In genomic region chr1:177589034-177589433, GRCm38 (mm10) we compare ENCODE assay signal across 14 mouse cellular contexts.
DNase-seq lines count a peak whose midpoint lies in the region; ATAC-seq and TF ChIP-seq lines count a peak whose summit lies in the region.
"Had no signal": no experiment of that assay in that cellular context is flagged by ENCODE, and none has a peak within 500 bp of the region (broad histone marks: within the 10 kb centered on the region; RNA-seq: fewer than 3 reads in every experiment).

No protein-coding gene starts in this region.

- H3K4me3 ChIP-seq in CH12.LX (replicated peaks in 1 of 3; ENCODE audit: low read depth in 2 of 3, low read length in 2 of 3, poor library complexity in 1 of 3) = no peak overlapping the region
- H3K4me3 ChIP-seq in neural tube, embryonic 15.5 days (replicated peaks) = no peak overlapping the region
- H3K4me3 ChIP-seq: megakaryocyte, embryonic 14.5 days had no signal

- no peak overlapping the region for H3K9ac ChIP-seq in CH12.LX (ENCODE audit: insufficient read depth, low read depth)
- no peak overlapping the region for H3K9ac ChIP-seq in neural tube, embryonic 15.5 days (replicated peaks)

- TF ChIP-seq EP300 in CH12.LX (IDR thresholded peaks at IDR 0.05; ENCODE audit: low read length) = no peak

- H3K36me3 ChIP-seq in CH12.LX (replicated peaks in 1 of 2; ENCODE audit: control insufficient read depth in 1 of 2, insufficient read depth in 1 of 2, low read length in 1 of 2) = no peaks in the 10 kb centered on the region
- no peaks in the 10 kb centered on the region for H3K36me3 ChIP-seq in neural tube, embryonic 15.5 days

- TF ChIP-seq POLR2A in CH12.LX (IDR thresholded peaks at IDR 0.05; ENCODE audit: low read depth, low read length) = no peak

- no peak for TF ChIP-seq RAD21 in CH12.LX (IDR thresholded peaks at IDR 0.05; ENCODE audit: low read depth, low read length)

- dilution Hi-C loops in CH12.LX (cut with MboI; ENCODE audit: extremely low pct_ligation_motif_present, extremely low pct_unique_long_range_greater_than_20kb, low sequenced_read_pairs) = no loop called here

- WGBS in neural tube, embryonic 15.5 days = 90% methylated on average over 7 of the region's 7 CpGs

- peaks cover 0 to 14% of the 10 kb centered on the region in 2 experiments; a peak in 2 of 4 replicates for H3K4me1 ChIP-seq in CH12.LX (ENCODE audit: control insufficient read depth in 1 of 2, insufficient read depth in 2 of 2)
- H3K4me1 ChIP-seq in neural tube, embryonic 15.5 days = no peaks in the 10 kb centered on the region

- H3K4me2 ChIP-seq in CH12.LX (ENCODE audit: insufficient read depth, low read depth, poor library complexity, severe bottlenecking) = no peak overlapping the region
- no peak overlapping the region for H3K4me2 ChIP-seq in neural tube, embryonic 15.5 days
- H3K4me2 ChIP-seq: liver, embryonic 11.5 days had no signal

- H3K9me3 ChIP-seq in CH12.LX (replicated peaks; ENCODE audit: low read length) = no peaks in the 10 kb centered on the region
- H3K9me3 ChIP-seq in neural tube, embryonic 15.5 days (replicated peaks) = no peaks in the 10 kb centered on the region

- no peaks in the 10 kb centered on the region for H3K79me2 ChIP-seq in CH12.LX (replicated peaks; ENCODE audit: control insufficient read depth, extremely low read depth, insufficient read depth, poor library complexity, severe bottlenecking)

- no peak for TF ChIP-seq CTCF in CH12.LX (conservative IDR thresholded peaks at IDR 0.05 in 1 of 2, IDR thresholded peaks at IDR 0.05 in 1 of 2; ENCODE audit: low read depth in 2 of 2, low read length in 2 of 2)

- in situ Hi-C loops in CH12.LX (cut with MboI; ENCODE audit: low pct_ligation_motif_present, low pct_unique_long_range_greater_than_20kb, low sequenced_read_pairs) = no loop called here

- no peak overlapping the region for H3K27ac ChIP-seq in CH12.LX (ENCODE audit: insufficient read depth, low read depth)
- no peak overlapping the region for H3K27ac ChIP-seq in neural tube, embryonic 15.5 days (replicated peaks)
- H3K27ac ChIP-seq: hindbrain, postnatal 0 days had no signal

- no peak for ATAC-seq in neural tube, embryonic 15.5 days (ENCODE audit: low FRiP score)
- ATAC-seq: hindbrain, postnatal 0 days had no signal

- no peak for DNase-seq in CH12.LX (ENCODE audit: extremely low read depth)
- peak; percentile 92 for DNase-seq in brain, adult 2 months (ENCODE audit: low read depth, low spot score)
- peak; percentile 91 to 93 for DNase-seq in cerebellum, postnatal 14 days
- DNase-seq in kidney, postnatal 14 days = peak; percentile 48
- DNase-seq in layer of hippocampus, postnatal 10 days (ENCODE audit: low spot score in 2 of 2) = no peak
- DNase-seq in heart, adult 8-10 months (ENCODE audit: low spot score) = no peak
- DNase-seq: adrenal gland, postnatal 14 days; heart, adult 18-20 months; right cerebral cortex, postnatal 14 days; thymus, postnatal 36 days had no signal

- H3K27me3 ChIP-seq in CH12.LX (replicated peaks) = no peaks in the 10 kb centered on the region
- H3K27me3 ChIP-seq in neural tube, embryonic 15.5 days (replicated peaks) = no peaks in the 10 kb centered on the region
- H3K27me3 ChIP-seq: megakaryocyte, embryonic 14.5 days had no signal

TF ChIP-seq in CH12.LX, 34 proteins besides CTCF, POLR2A, EP300 and RAD21:
- no peak for TF ChIP-seq MAX (IDR thresholded peaks at IDR 0.05; ENCODE audit: low read length)
- TF ChIP-seq UBTF (IDR thresholded peaks at IDR 0.05; ENCODE audit: low read depth, low read length) = no peak
- TF ChIP-seq ZNF384 (IDR thresholded peaks at IDR 0.05; ENCODE audit: low read depth, low read length) = peak; percentile 48; the same call in 1 of the 2 replicates

Comparison
In these comparisons a context has a peak if more than half of its experiments do, and no peak if none do; other contexts are left out.
1. DNase-seq: peak in brain, adult 2 months (single experiment), cerebellum, postnatal 14 days (2 of 2) and kidney, postnatal 14 days (single experiment); none in CH12.LX (single experiment), layer of hippocampus, postnatal 10 days (0 of 2) and heart, adult 8-10 months (single experiment).